Mouse (Mus musculus): Measurements from ENCODE around the gene Rock2.

The Rock2 gene

DNA sequence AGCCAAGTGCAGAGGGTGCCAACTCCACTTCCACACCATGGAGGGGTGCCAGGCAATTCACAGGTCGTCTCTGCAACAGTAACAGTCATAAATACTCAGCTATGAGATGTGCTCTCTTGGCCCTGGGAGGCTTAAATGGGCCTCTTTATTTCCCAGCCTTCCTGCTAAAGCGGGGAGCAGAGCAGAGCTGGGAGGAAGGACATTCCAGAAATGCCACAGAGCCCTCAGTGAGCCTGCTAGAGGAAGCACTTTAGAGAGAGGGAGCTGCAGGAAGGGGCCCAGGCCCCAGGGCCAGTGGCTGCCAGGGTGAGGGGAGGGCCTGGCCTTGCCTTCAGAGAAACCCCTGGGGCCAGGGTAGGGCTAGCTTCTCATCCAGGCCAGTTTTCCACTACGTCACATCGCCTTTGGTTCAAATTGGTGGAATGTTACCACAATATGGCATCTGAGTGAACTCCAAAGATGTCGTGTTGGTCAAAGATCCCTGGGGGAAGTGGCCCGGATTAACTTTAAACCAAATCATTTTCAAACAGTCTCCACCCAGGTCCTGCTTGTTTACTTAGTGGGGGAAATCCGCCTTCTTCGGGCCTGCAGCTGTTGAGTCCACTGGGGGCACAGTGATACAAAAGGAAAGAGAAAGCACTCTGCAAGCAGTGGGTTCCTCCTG, 24.2 kb upstream of the Rock2 start:
- in situ Hi-C loops (cut with MboI; ENCODE audit: low sequenced_read_pairs): no loop called here

GRCm38 (mm10) chr12:16872006-16872405, 22.7 kb upstream of the Rock2 start:
- in situ Hi-C loops (cut with MboI; ENCODE audit: low sequenced_read_pairs): no loop called here

DNA sequence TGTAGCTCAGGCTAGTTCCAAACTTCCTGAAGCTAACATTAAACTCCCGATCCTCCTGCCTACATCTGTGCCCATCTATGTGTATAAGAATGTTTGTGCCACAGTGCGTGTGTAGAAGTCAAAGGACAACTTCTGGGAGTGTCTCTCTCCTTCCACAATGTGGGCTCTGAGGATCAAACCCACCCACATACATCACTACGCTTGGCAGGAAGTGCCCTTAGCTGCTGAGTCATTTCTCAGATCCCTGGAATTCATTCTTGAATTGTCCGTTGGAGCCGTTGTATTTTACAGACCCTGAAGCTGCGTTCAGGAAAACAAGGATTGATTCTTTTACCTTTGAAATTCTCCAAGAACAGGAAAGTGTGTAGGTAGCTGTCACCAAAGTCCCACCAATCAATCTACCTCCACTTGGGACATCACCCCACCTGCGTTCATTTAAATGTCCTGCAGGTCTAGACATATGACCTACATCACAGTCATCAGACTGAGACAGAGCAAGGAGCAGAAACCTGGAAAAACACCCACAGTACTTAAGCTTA, 21.7 kb upstream of the Rock2 start:
- in situ Hi-C loops (cut with MboI; ENCODE audit: low sequenced_read_pairs): no loop called here

- in situ Hi-C loops (cut with MboI; ENCODE audit: low sequenced_read_pairs): no loop called here
Observed at GRCm38 (mm10) chr12:16873549-16873948, 21.1 kb upstream of the Rock2 start.

DNA sequence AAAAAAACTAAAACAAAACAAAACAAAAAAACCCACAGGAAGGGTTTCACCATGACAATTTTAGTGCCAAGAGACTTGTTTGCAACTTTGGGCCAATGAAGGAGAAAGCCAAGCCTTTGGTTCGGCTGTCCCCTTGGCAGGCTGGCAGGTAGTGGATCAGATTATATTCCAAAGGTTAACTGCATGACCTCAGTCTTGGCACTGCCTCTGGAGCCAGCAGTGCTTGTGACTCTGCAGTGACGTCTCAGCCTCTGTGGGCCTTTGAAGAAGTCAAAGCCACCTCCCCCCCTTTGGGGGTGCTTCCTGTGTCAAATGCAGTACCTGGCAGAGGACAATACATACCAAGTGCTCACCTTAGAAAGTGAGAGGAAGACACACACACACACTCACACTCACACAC, 20.6 kb upstream of the Rock2 start:
- in situ Hi-C loops (cut with MboI; ENCODE audit: low sequenced_read_pairs): no loop called here

DNA sequence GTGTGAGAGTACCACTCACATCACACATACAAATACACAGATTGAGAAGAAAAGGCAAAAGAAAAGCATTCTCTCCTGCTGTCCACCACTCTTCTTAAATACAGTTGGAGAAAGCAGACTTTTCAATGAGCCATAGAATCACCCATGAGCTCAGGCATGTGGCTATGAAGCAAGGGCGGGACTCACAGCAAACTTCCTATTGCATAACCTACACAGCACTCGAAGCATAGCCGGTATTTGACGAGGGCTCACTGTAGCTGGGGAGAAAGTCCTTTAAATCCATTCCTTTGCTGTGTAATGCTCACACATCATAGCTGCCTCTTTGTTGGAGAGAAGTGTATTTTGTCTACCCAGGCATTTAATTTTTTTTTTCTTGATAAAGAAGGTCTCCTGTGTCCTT, 19.4 kb upstream of the Rock2 start:
- in situ Hi-C loops (cut with MboI; ENCODE audit: low sequenced_read_pairs): no loop called here

DNA sequence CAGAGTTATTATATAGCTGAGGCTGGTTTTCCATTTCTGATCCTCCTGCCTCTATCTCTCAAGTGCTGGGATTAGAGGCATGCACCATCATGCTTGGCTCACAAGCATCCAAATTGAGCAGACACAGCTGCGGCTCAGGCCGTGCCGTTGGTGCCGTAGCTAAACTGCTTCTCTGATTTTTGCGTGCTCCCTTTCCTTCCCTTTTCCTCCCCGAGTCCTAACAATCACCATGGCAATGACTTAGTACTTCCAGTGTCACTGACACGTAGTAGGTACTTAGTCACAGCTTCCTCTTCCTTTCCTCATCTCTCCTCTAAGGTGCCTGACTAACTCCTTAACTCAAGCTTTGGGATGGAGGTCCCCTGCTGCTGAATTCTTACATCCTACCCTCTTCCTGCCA, 19.0 kb upstream of the Rock2 start:
- in situ Hi-C loops (cut with MboI; ENCODE audit: low sequenced_read_pairs): no loop called here

DNA sequence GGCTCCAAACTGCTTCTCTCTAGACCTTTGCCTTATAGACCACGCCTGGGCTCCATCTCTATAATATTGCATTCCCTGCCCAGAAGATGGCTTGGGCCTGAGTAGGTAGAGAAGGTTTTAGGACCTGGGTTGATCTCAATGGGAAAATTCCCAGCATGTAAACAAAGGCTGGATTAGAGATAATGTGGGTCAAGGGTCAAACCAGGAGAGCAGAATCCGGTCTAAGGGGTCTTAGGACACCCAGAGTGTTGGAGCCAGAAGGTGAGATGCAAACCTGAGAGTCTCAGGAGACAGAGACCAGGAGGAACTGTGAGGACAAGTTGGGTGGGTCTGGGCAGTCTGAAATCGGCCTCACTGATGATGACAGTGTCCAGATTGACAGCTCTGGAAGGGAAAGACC, 18.0 kb upstream of the Rock2 start:
- in situ Hi-C loops (cut with MboI; ENCODE audit: low sequenced_read_pairs): no loop called here

DNA sequence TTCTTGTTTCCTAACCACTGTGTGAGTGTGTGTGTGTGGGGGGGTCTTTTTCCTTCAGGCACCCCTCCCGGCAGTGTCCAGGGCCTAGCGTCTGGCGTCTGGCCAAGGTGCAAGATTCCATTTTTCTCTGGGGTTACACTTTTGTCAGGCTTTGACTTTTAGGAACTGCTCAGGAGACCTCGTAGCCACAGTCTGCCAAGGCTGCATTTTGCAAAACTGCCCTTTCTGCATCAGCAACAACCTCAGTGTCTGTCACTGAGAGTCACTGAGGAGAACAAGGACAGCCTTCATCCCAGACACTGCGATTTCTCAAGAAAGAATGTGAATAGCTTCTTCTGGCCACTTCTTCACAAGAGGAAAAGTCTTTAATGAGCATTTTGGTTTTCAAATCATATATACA, 17.6 kb upstream of the Rock2 start:
- in situ Hi-C loops (cut with MboI; ENCODE audit: low sequenced_read_pairs): no loop called here

GRCm38 (mm10) chr12:16877679-16878078, 17.0 kb upstream of the Rock2 start:
- in situ Hi-C loops (cut with MboI; ENCODE audit: low sequenced_read_pairs): no loop called here

GRCm38 (mm10) chr12:16879369-16879768, 15.3 kb upstream of the Rock2 start:
- in situ Hi-C loops (cut with MboI; ENCODE audit: low sequenced_read_pairs): no loop called here

GRCm38 (mm10) chr12:16880077-16880476, 14.6 kb upstream of the Rock2 start:
- in situ Hi-C loops (cut with MboI; ENCODE audit: low sequenced_read_pairs): no loop called here

- in situ Hi-C loops (cut with MboI; ENCODE audit: low sequenced_read_pairs): no loop called here
Observed at GRCm38 (mm10) chr12:16882442-16882841, 12.3 kb upstream of the Rock2 start.

DNA sequence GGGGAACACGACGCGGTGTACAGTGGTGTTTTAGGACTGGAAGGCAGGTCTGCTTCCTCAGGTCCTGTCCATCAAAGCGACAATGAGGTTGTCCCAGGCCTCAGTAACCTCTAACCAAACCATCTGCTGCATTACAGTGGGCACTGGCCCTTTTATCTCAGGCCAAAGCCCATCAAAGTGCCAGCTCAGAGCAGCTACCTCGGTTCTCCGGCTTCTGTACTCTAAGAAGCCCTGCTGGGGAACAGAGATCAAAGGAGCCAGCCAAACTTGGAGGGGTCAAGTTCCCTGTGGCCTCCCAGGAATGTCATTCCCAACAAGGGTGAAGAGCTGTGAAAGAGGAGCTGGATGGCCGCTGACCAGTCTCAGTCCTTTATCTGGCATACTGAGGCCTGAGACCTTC, 11.6 kb upstream of the Rock2 start:
- in situ Hi-C loops (cut with MboI; ENCODE audit: low sequenced_read_pairs): no loop called here

DNA sequence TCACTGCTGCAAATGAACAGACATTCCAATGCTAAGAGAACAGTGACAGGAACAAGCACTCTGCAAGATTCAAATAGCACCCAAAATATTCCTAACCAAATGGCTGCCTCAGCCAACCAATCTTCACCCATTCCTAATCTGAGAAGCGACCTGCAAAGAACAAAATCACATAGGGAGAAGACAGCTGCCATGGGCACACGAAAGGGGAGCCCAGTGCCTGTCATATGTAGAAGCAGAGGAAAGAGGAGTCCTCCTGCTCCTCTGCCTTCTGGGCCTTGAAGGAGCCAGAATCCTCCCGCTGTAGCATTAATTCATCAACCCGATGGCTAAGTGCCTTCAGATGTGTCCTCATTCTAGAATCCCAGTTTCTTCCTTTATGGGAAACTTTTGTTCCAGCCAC, 10.2 kb upstream of the Rock2 start:
- in situ Hi-C loops (cut with MboI; ENCODE audit: low sequenced_read_pairs): no loop called here

DNA sequence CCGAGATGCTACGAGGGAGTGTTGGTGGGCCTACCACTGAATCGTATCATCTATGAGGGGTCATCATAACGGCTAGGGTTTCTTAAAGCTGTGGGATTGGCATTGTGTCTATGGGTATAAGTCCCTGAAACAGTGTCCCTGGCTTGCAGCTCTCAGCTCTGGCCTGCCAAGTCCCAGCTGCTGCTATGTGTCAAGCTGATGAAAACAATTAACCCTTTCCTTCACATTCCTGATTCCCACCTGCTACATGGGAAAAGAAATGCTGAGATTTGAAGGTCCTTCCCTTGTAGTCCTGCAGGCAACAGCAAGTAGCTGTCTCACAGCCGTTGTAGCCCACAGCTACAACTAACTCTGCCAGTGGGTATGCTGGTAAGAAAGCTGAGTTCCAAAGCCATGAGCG, 8.3 kb upstream of the Rock2 start:
- in situ Hi-C loops (cut with MboI; ENCODE audit: low sequenced_read_pairs): no loop called here

DNA sequence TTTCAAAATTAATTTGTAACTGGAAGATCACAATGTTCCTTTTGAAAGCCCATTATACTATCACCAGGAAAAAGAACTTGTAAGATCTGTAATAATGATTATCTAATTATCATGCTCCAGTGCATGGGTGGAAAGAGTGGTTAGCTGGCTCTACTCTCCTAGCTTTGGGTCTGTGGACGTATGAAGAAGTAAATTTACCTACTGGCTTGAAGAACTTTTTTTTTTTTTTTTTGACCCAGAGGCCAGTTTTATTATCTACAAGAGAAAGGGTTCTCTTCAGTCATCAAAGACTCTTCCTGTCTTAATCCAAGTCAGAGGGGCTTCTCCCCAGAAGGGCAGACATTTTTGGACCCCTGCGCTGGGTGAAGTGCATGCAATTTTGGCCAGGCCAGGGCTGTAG, 1.7 kb upstream of the Rock2 start:
- in situ Hi-C loops (cut with MboI; ENCODE audit: low sequenced_read_pairs): no loop called here

GRCm38 (mm10) chr12:16893656-16894395, 869 bp upstream of the Rock2 start:
- in situ Hi-C loops (cut with MboI; ENCODE audit: low sequenced_read_pairs): no loop called here

DNA sequence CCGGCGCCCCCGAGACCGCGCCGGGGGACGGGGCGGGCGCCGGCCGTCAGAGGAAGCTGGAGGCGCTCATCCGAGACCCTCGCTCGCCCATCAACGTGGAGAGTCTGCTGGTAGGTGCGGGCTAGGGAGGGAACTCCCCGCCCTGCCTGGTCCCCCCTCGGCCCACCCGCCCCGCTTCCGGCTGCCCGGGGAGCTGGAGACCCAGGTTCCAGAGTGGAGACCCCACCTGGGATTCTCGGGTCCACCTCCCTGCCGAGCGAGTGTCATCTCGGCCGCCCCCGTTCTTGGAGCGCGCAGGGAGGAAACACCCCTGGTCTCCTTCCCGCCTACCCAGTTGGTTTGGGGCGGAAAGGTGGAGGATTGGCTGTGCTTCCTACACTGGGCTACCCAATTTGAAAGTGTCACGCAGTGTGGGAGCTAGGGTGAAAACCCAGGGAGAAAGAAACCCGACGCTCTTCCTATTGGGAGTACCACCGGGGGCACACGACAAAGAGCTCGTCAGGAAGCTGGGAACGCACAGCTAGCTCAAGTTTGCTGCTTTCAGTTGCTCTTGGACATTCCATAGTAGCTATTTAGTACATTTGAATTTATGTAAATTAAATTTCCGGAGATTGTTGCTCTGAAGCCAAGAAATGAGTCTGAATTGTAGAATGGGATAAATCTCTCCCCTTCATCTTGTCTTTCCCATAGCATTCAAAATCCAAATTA, 680 bp downstream of the Rock2 start:
- in situ Hi-C loops (cut with MboI; ENCODE audit: low sequenced_read_pairs): no loop called here

- in situ Hi-C loops (cut with MboI; ENCODE audit: low sequenced_read_pairs): no loop called here
Observed at GRCm38 (mm10) chr12:16896073-16896789, 1.5 kb downstream of the Rock2 start.

DNA sequence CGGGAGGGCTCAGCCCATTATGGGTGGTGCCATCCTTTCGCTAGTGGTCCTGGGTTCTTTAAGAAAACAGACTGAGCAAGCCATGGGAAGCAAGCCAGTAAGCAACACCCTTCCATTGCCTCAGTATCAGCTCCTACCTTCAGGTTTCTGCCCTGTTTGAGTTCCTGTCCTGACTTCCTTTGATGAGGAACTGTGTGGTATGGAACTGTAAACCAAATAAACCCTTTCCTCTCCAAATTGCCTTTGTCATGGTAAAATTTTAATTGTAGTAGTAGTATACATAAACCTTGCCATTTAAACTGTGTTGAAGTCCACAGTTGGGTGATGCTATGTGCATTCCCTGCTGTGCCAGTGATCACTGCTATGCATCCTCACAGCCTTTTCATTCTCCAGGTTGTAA, 2.5 kb downstream of the Rock2 start:
- in situ Hi-C loops (cut with MboI; ENCODE audit: low sequenced_read_pairs): no loop called here

All from CH12F3 (cell line).